Mouse (Mus musculus): ENCODE data around the gene Zbtb1. TPM values are rescaled to one million over a fixed set of nuclear protein-coding genes. Genes with fewer than 3 reads are reported as not detected.

The Zbtb1 gene
- 4.3 and 5.6 TPM in 2 replicates for polyA plus RNA-seq (2015; fragmentation: Nextera tagmentation; extraction: Ambion mirVana)

GRCm38 (mm10) chr12:76369978-76370830 is at the start of gene Zbtb1:
Gene Zbtb1, plus strand, starts transcription at chr12:76370266.

GRCm38 (mm10) chr12:76324679-76325431 is 45.2 kb upstream of the Zbtb1 start, which contains the start of gene Akap5:
Gene Akap5, plus strand, starts transcription at chr12:76324891.

GRCm38 (mm10) chr12:76369206-76369977 is 674 bp upstream of the Zbtb1 start, which contains the start of gene Zbtb25:
Gene Zbtb25, minus strand, starts transcription at chr12:76369602.

GRCm38 (mm10) chr12:76403886-76404537 is 33.9 kb downstream of the Zbtb1 start, which contains the start of gene Hspa2:
Gene Hspa2, plus strand, starts transcription at chr12:76404176.

GRCm38 (mm10) chr12:76417433-76417854 is 47.4 kb downstream of the Zbtb1 start, which contains the start of gene Ppp1r36:
Gene Ppp1r36, plus strand, starts transcription at chr12:76417538.

Other genes with a start within 250 kb of the Zbtb1 start
- 0.05 and 0.11 TPM in 2 replicates for gene Esr2, start 193.0 kb upstream of the Zbtb1 start, polyA plus RNA-seq (2015; fragmentation: Nextera tagmentation; extraction: Ambion mirVana)
- gene Tex21, start 123.5 kb upstream of the Zbtb1 start, polyA plus RNA-seq (2015; fragmentation: Nextera tagmentation; extraction: Ambion mirVana): not detected in 2 replicates
- 29.8 and 30.1 TPM in 2 replicates for gene Mthfd1, start 115.0 kb upstream of the Zbtb1 start, polyA plus RNA-seq (2015; fragmentation: Nextera tagmentation; extraction: Ambion mirVana)
- gene Akap5, start 45.4 kb upstream of the Zbtb1 start, polyA plus RNA-seq (2015; fragmentation: Nextera tagmentation; extraction: Ambion mirVana): 8.4 and 11.2 TPM in 2 replicates
- gene Zbtb25, start 664 bp upstream of the Zbtb1 start, polyA plus RNA-seq (2015; fragmentation: Nextera tagmentation; extraction: Ambion mirVana): 9.4 and 10.5 TPM in 2 replicates
- gene Hspa2, start 33.9 kb downstream of the Zbtb1 start, polyA plus RNA-seq (2015; fragmentation: Nextera tagmentation; extraction: Ambion mirVana): 37.6 and 50.4 TPM in 2 replicates
- 4.6 and 5.6 TPM in 2 replicates for gene Ppp1r36, start 47.3 kb downstream of the Zbtb1 start, polyA plus RNA-seq (2015; fragmentation: Nextera tagmentation; extraction: Ambion mirVana)
- gene Plekhg3, start 160.6 kb downstream of the Zbtb1 start, polyA plus RNA-seq (2015; fragmentation: Nextera tagmentation; extraction: Ambion mirVana): 11.9 and 12.0 TPM in 2 replicates